In genomic region chr1:127344913-127345312, GRCm38 (mm10) we compare ENCODE assay signal across 21 mouse cellular contexts.
DNase-seq lines count a peak whose midpoint lies in the region; ATAC-seq and TF ChIP-seq lines count a peak whose summit lies in the region.
"Had no signal": no experiment of that assay in that cellular context is flagged by ENCODE, and none has a peak within 500 bp of the region (broad histone marks: within the 10 kb centered on the region; RNA-seq: fewer than 3 reads in every experiment).

No protein-coding gene starts in this region.

- no peak overlapping the region for H3K4me2 ChIP-seq in heart, postnatal 0 days (ENCODE audit: low read depth, low read length)
- H3K4me2 ChIP-seq in heart, embryonic 12.5 days = no peak overlapping the region
- H3K4me2 ChIP-seq: embryonic facial prominence, embryonic 13.5 days; hindbrain, embryonic 15.5 days; liver, embryonic 15.5 days; midbrain, embryonic 15.5 days had no signal

- DNase-seq in heart, postnatal 0 days (ENCODE audit: low spot score) = peak; percentile 4
- DNase-seq in CD4-positive, CD25-positive, alpha-beta regulatory T cell, adult 2 months (ENCODE audit: low read depth, low spot score) = peak; percentile 65
- DNase-seq in splenic B cell, adult 2 months (ENCODE audit: low read depth, low spot score) = peak; percentile 11
- no peak for DNase-seq in left cerebral cortex, adult 18-20 months (ENCODE audit: low spot score in 2 of 2)
- DNase-seq in thymus, postnatal 14 days = no peak
- DNase-seq: adrenal gland, postnatal 10 days; cerebellum, adult 11 months; cerebellum, postnatal 10 days; heart, adult 2 months; heart, postnatal 4 days; kidney, adult 11 months; retina, postnatal 1 day; right cerebral cortex, postnatal 4 days; thymus, postnatal 36 days had no signal

- H3K27ac ChIP-seq in heart, postnatal 0 days (ENCODE audit: low read depth) = no peak overlapping the region
- H3K27ac ChIP-seq in heart, embryonic 12.5 days (ENCODE audit: poor library complexity, severe bottlenecking) = no peak overlapping the region
- H3K27ac ChIP-seq: embryonic facial prominence, embryonic 13.5 days; heart, adult 2 months; hindbrain, embryonic 15.5 days; kidney, postnatal 0 days; liver, embryonic 15.5 days; midbrain, embryonic 15.5 days had no signal

- no peaks in the 10 kb centered on the region for H3K27me3 ChIP-seq in heart, postnatal 0 days (ENCODE audit: control insufficient read depth, insufficient read depth, low read length)
- H3K27me3 ChIP-seq in heart, embryonic 12.5 days (replicated peaks) = no peaks in the 10 kb centered on the region
- no peaks in the 10 kb centered on the region for H3K27me3 ChIP-seq in splenic B cell, adult 2 months (ENCODE audit: control insufficient read depth, insufficient read depth, low read length, poor library complexity, severe bottlenecking)
- H3K27me3 ChIP-seq: embryonic facial prominence, embryonic 13.5 days; hindbrain, embryonic 15.5 days; liver, embryonic 15.5 days; midbrain, embryonic 15.5 days had no signal

- no peak overlapping the region for H3K4me3 ChIP-seq in heart, postnatal 0 days (ENCODE audit: low read depth, low read length)
- H3K4me3 ChIP-seq in heart, embryonic 12.5 days = no peak overlapping the region
- H3K4me3 ChIP-seq: embryonic facial prominence, embryonic 13.5 days; heart, adult 2 months; hindbrain, embryonic 15.5 days; liver, embryonic 15.5 days; midbrain, embryonic 15.5 days had no signal

- no peak for TF ChIP-seq EP300 in heart, postnatal 0 days (IDR thresholded peaks at IDR 0.05; ENCODE audit: low read depth)

- 44% methylated on average over 9 of the region's 9 CpGs for WGBS in heart, postnatal 0 days
- WGBS in heart, embryonic 12.5 days = 43% methylated on average over 9 of the region's 9 CpGs

- no peak for ATAC-seq in heart, postnatal 0 days (ENCODE audit: insufficient read depth, low read depth)
- no peak for ATAC-seq in heart, embryonic 12.5 days (ENCODE audit: insufficient number of reproducible peaks, low FRiP score)
- peak; percentile 18; the same call in 1 of the 2 replicates for ATAC-seq in granulocyte monocyte progenitor cell, adult 5-6 weeks (replicated peaks; ENCODE audit: poor library complexity, severe bottlenecking)
- ATAC-seq: midbrain, embryonic 15.5 days had no signal

- H3K4me1 ChIP-seq in heart, postnatal 0 days (ENCODE audit: control insufficient read depth, insufficient read depth) = peaks cover 62% of the 10 kb centered on the region
- peaks cover 66% of the 10 kb centered on the region for H3K4me1 ChIP-seq in heart, embryonic 12.5 days (replicated peaks)
- H3K4me1 ChIP-seq: midbrain, embryonic 15.5 days had no signal

- no peaks in the 10 kb centered on the region for H3K36me3 ChIP-seq in heart, postnatal 0 days (replicated peaks; ENCODE audit: control insufficient read depth, insufficient read depth, low read length)
- H3K36me3 ChIP-seq in heart, embryonic 12.5 days = no peaks in the 10 kb centered on the region
- no peaks in the 10 kb centered on the region for H3K36me3 ChIP-seq in splenic B cell, adult 2 months (ENCODE audit: control insufficient read depth, insufficient read depth, low read length, poor library complexity, severe bottlenecking)
- H3K36me3 ChIP-seq: embryonic facial prominence, embryonic 13.5 days; hindbrain, embryonic 15.5 days; liver, embryonic 15.5 days; midbrain, embryonic 15.5 days had no signal

- H3K9me3 ChIP-seq in heart, postnatal 0 days (replicated peaks; ENCODE audit: control insufficient read depth, low read length) = no peaks in the 10 kb centered on the region
- H3K9me3 ChIP-seq in heart, embryonic 12.5 days (replicated peaks) = no peaks in the 10 kb centered on the region
- H3K9me3 ChIP-seq: embryonic facial prominence, embryonic 13.5 days; hindbrain, embryonic 15.5 days; liver, embryonic 15.5 days; midbrain, embryonic 15.5 days had no signal

- no peak for TF ChIP-seq CTCF in heart, postnatal 0 days (IDR thresholded peaks at IDR 0.05; ENCODE audit: low read depth)

- no peak overlapping the region for H3K9ac ChIP-seq in heart, postnatal 0 days (replicated peaks; ENCODE audit: low read depth, low read length)
- no peak overlapping the region for H3K9ac ChIP-seq in heart, embryonic 12.5 days
- H3K9ac ChIP-seq: embryonic facial prominence, embryonic 13.5 days; hindbrain, embryonic 15.5 days; liver, embryonic 15.5 days; midbrain, embryonic 15.5 days had no signal

Comparison
In these comparisons a context has a peak if more than half of its experiments do, and no peak if none do; other contexts are left out.
1. DNase-seq: peak in heart, postnatal 0 days (single experiment), CD4-positive, CD25-positive, alpha-beta regulatory T cell, adult 2 months (single experiment) and splenic B cell, adult 2 months (single experiment); none in left cerebral cortex, adult 18-20 months (0 of 2) and thymus, postnatal 14 days (single experiment).